Mouse (Mus musculus): Measurements from ENCODE around the gene Atp6v0b. TPM values are rescaled to one million over a fixed set of nuclear protein-coding genes. Genes with fewer than 3 reads are reported as not detected.

Atp6v0b gene
- polyA plus RNA-seq (2017; shearing (Covaris generic)) = 100 to 1,000 TPM; 167 to 231 TPM

GRCm38 (mm10) chr4:117887133-117887532 lies at the start of gene Atp6v0b:
Gene Atp6v0b (minus strand): TSS chr4:117887333.

GRCm38 (mm10) chr4:117929391-117929881 lies 42.3 kb upstream of the Atp6v0b start, which contains the start of gene Artn:
Gene Artn (minus strand): TSS chr4:117929763.

GRCm38 (mm10) chr4:117914591-117915442 lies 27.7 kb upstream of the Atp6v0b start, which contains the start of gene Ipo13:
Gene Ipo13 (minus strand): TSS chr4:117914999.

GRCm38 (mm10) chr4:117891738-117892161 lies 4.6 kb upstream of the Atp6v0b start, which contains the start of gene Dph2:
Gene Dph2 (minus strand): TSS chr4:117892032.

GRCm38 (mm10) chr4:117882701-117883691 lies 4.1 kb downstream of the Atp6v0b start, which contains the start of gene B4galt2:
Gene B4galt2 (minus strand): TSS chr4:117883487.

GRCm38 (mm10) chr4:117872471-117872886 lies 14.7 kb downstream of the Atp6v0b start, which contains the start of gene Ccdc24:
Gene Ccdc24 (minus strand): TSS chr4:117872557.

GRCm38 (mm10) chr4:117834457-117834844 lies 52.7 kb downstream of the Atp6v0b start, which contains the start of gene Slc6a9:
Gene Slc6a9 (plus strand): TSS chr4:117834506.

Other genes starting within 250 kb of the Atp6v0b start
- gene Dmap1, start 205.1 kb downstream of the Atp6v0b start, polyA plus RNA-seq (2017; shearing (Covaris generic)) = 10 to 100 TPM; 46.7 to 50.0 TPM
- gene Gm12845, start 162.9 kb downstream of the Atp6v0b start, polyA plus RNA-seq (2017; shearing (Covaris generic)) = not detected
- gene Klf17, start 121.7 kb downstream of the Atp6v0b start, polyA plus RNA-seq (2017; shearing (Covaris generic)) = 1 to 10 TPM in 1 of 2 experiments, not detected in 1; 1.7 TPM
- gene Slc6a9, start 52.8 kb downstream of the Atp6v0b start, polyA plus RNA-seq (2017; shearing (Covaris generic)) = 1 to 10 TPM in 1 of 2 experiments, under 1 TPM in 1; 0.44 to 1.0 TPM
- gene Ccdc24, start 14.8 kb downstream of the Atp6v0b start, polyA plus RNA-seq (2017; shearing (Covaris generic)) = under 1 TPM in 1 of 2 experiments, not detected in 1; 0.12 TPM
- gene B4galt2, start 3.8 kb downstream of the Atp6v0b start, polyA plus RNA-seq (2017; shearing (Covaris generic)) = not detected
- gene Dph2, start 4.7 kb upstream of the Atp6v0b start, polyA plus RNA-seq (2017; shearing (Covaris generic)) = 10 to 100 TPM; 31.7 to 56.9 TPM
- gene Ipo13, start 27.7 kb upstream of the Atp6v0b start, polyA plus RNA-seq (2017; shearing (Covaris generic)) = 10 to 100 TPM; 32.4 to 32.8 TPM
- not detected for gene Artn, start 42.4 kb upstream of the Atp6v0b start, polyA plus RNA-seq (2017; shearing (Covaris generic))
- 1 to 10 TPM; 3.6 to 5.5 TPM for gene St3gal3, start 247.6 kb upstream of the Atp6v0b start, polyA plus RNA-seq (2017; shearing (Covaris generic))

All from inflammation-experienced regulatory T-cells (primary cell).